Mouse (Mus musculus): ENCODE results near the gene Mmp25.
A peak's percentile ranks its signal among the peaks of the same experiment; 100 is the strongest.

The Mmp25 gene

GRCm38 (mm10) chr17:23644613-23645495, at the start of gene Mmp25:
TSS of gene Mmp25 (minus strand) at chr17:23645277.
- DNase-seq (ENCODE audit: low read depth, low spot score) = no peak

GRCm38 (mm10) chr17:23694491-23694890, 49.4 kb upstream of the Mmp25 start:
- no peak for DNase-seq (ENCODE audit: low read depth, low spot score)

GRCm38 (mm10) chr17:23683856-23684672, 39.0 kb upstream of the Mmp25 start, which contains the start of gene Cldn9:
TSS of gene Cldn9 (minus strand) at chr17:23684026.
- peak; percentile 52 for DNase-seq (ENCODE audit: low read depth, low spot score)

GRCm38 (mm10) chr17:23683226-23683625, 38.1 kb upstream of the Mmp25 start:
- DNase-seq (ENCODE audit: low read depth, low spot score) = no peak

GRCm38 (mm10) chr17:23682530-23682929, 37.5 kb upstream of the Mmp25 start:
- DNase-seq (ENCODE audit: low read depth, low spot score) = no peak

GRCm38 (mm10) chr17:23682092-23682491, 37.0 kb upstream of the Mmp25 start:
- no peak for DNase-seq (ENCODE audit: low read depth, low spot score)

- DNase-seq (ENCODE audit: low read depth, low spot score) = no peak
These were observed 36.0 kb upstream of the Mmp25 start for GRCm38 (mm10) chr17:23681086-23681485.

GRCm38 (mm10) chr17:23680336-23680735, 35.3 kb upstream of the Mmp25 start:
- no peak for DNase-seq (ENCODE audit: low read depth, low spot score)

- DNase-seq (ENCODE audit: low read depth, low spot score) = no peak
These were observed 34.2 kb upstream of the Mmp25 start, which contains the start of gene Cldn6 for GRCm38 (mm10) chr17:23679127-23679835. TSS of gene Cldn6 (plus strand) at chr17:23679249.

- DNase-seq (ENCODE audit: low read depth, low spot score) = peak; percentile 68
These were observed 32.2 kb upstream of the Mmp25 start, which contains the start of gene Tnfrsf12a for GRCm38 (mm10) chr17:23677236-23677679. TSS of gene Tnfrsf12a (minus strand) at chr17:23677468.

GRCm38 (mm10) chr17:23676473-23677031, 31.5 kb upstream of the Mmp25 start:
- DNase-seq (ENCODE audit: low read depth, low spot score) = no peak

GRCm38 (mm10) chr17:23675564-23676281, 30.6 kb upstream of the Mmp25 start:
- no peak for DNase-seq (ENCODE audit: low read depth, low spot score)

GRCm38 (mm10) chr17:23675127-23675526, 30.1 kb upstream of the Mmp25 start:
- no peak for DNase-seq (ENCODE audit: low read depth, low spot score)

- no peak for DNase-seq (ENCODE audit: low read depth, low spot score)
These were observed 29.3 kb upstream of the Mmp25 start for GRCm38 (mm10) chr17:23674271-23674952.

- peak; percentile 98 for DNase-seq (ENCODE audit: low read depth, low spot score)
These were observed 28.5 kb upstream of the Mmp25 start, which contains the start of the genes Hcfc1r1 and Thoc6 for GRCm38 (mm10) chr17:23673424-23674073. TSS of gene Hcfc1r1 (plus strand) at chr17:23673596. TSS of gene Thoc6 (minus strand) at chr17:23673882.

- DNase-seq (ENCODE audit: low read depth, low spot score) = no peak
These were observed 27.7 kb upstream of the Mmp25 start for GRCm38 (mm10) chr17:23672761-23673160.

GRCm38 (mm10) chr17:23671519-23671918, 26.4 kb upstream of the Mmp25 start:
- no peak for DNase-seq (ENCODE audit: low read depth, low spot score)

- DNase-seq (ENCODE audit: low read depth, low spot score) = no peak
These were observed 25.5 kb upstream of the Mmp25 start for GRCm38 (mm10) chr17:23670516-23671074.

- no peak for DNase-seq (ENCODE audit: low read depth, low spot score)
These were observed 20.4 kb upstream of the Mmp25 start for GRCm38 (mm10) chr17:23665511-23665910.
